Mouse (Mus musculus): ENCODE results near the gene Gsta4. TPM values are rescaled to one million over a fixed set of nuclear protein-coding genes. Genes with fewer than 3 reads are reported as not detected.
"Not testable (repeated sequence)": the region's sequence is repeated elsewhere in the genome, so short reads cannot be mapped to it uniquely, and the experiment has no call there.

Gsta4 gene
- total RNA-seq (2021), result 10 to 100 TPM; 10.3 to 22.8 TPM
- long read RNA-seq, experiment 1, transcript Gsta4-201 (7 exons, 977 nt), result major isoform, 5 of 5 reads
- long read RNA-seq, experiment 1, partial matches to known transcripts, result 0 of 5 reads
- long read RNA-seq, experiment 1, other reads (novel, unspliced or antisense), result 0 of 5 reads
- long read RNA-seq, experiment 2, transcript Gsta4-201 (7 exons, 977 nt), result major isoform, 9 of 11 reads
- long read RNA-seq, experiment 2, partial matches to known transcripts, result 2 of 11 reads
- long read RNA-seq, experiment 2, other reads (novel, unspliced or antisense), result 0 of 11 reads

- H3K27ac ChIP-seq; DNase-seq; intact Hi-C loops (cut with DNase I); H3K4me3 ChIP-seq: not testable (repeated sequence)
Observed at GRCm38 (mm10) chr9:78182474-78182873, at the start of gene Gsta4. Gene Gsta4, plus strand, starts transcription at chr9:78182774.

- TF ChIP-seq CTCF (IDR thresholded peaks at IDR 0.05), result no peak
- H3K4me3 ChIP-seq, result no peak overlapping the region
- intact Hi-C loops (cut with DNase I), result no loop called here
- H3K27ac ChIP-seq, result no peak overlapping the region
- no peak for DNase-seq
Observed at GRCm38 (mm10) chr9:78135658-78136057, 46.9 kb upstream of the Gsta4 start.

- peak; percentile 63 for DNase-seq
- Histone ChIP-seq H3K4me3 (no peak overlapping the region), H3K27ac (peak overlapping the region; percentile 86)
- intact Hi-C loops (cut with DNase I), result loop anchor here (2.0 kb wide), 1 partner anchor 21 kb away; no protein-coding TSS in a partner anchor
- no peak for TF ChIP-seq CTCF (IDR thresholded peaks at IDR 0.05)
Observed at GRCm38 (mm10) chr9:78138044-78138676, 44.4 kb upstream of the Gsta4 start.

GRCm38 (mm10) chr9:78139463-78139862 is 43.1 kb upstream of the Gsta4 start:
- Histone ChIP-seq H3K4me3 (no peak overlapping the region), H3K27ac (peak overlapping the region; percentile 86)
- intact Hi-C loops (cut with DNase I), result loop anchor here (2.0 kb wide), 1 partner anchor 23 kb away; no protein-coding TSS in a partner anchor
- peak; percentile 31 for DNase-seq
- no peak for TF ChIP-seq CTCF (IDR thresholded peaks at IDR 0.05)

GRCm38 (mm10) chr9:78146099-78146498 is 36.5 kb upstream of the Gsta4 start:
- Histone ChIP-seq H3K4me3 (no peak overlapping the region), H3K27ac (peak overlapping the region; percentile 31; the same call in 1 of the 2 replicates)
- intact Hi-C loops (cut with DNase I), result no loop called here
- no peak for DNase-seq
- no peak for TF ChIP-seq CTCF (IDR thresholded peaks at IDR 0.05)

GRCm38 (mm10) chr9:78146627-78147026 is 35.9 kb upstream of the Gsta4 start:
- Histone ChIP-seq H3K4me3 (no peak overlapping the region), H3K27ac (peak overlapping the region; percentile 3; the same call in 1 of the 2 replicates)
- no peak for DNase-seq
- no peak for TF ChIP-seq CTCF (IDR thresholded peaks at IDR 0.05)
- intact Hi-C loops (cut with DNase I), result no loop called here

GRCm38 (mm10) chr9:78148149-78148548 is 34.4 kb upstream of the Gsta4 start:
- no peak for TF ChIP-seq CTCF (IDR thresholded peaks at IDR 0.05)
- no peak overlapping the region for H3K27ac ChIP-seq
- intact Hi-C loops (cut with DNase I), result no loop called here
- no peak for DNase-seq
- H3K4me3 ChIP-seq, result no peak overlapping the region

GRCm38 (mm10) chr9:78149770-78150169 is 32.8 kb upstream of the Gsta4 start:
- DNase-seq; H3K27ac ChIP-seq; intact Hi-C loops (cut with DNase I); H3K4me3 ChIP-seq: not testable (repeated sequence)

GRCm38 (mm10) chr9:78154211-78154977 is 28.2 kb upstream of the Gsta4 start:
- H3K4me3 ChIP-seq, result no peak overlapping the region
- no peak for DNase-seq
- peak; percentile 45 for TF ChIP-seq CTCF (IDR thresholded peaks at IDR 0.05)
- peak overlapping the region; percentile 12; the same call in 1 of the 2 replicates for H3K27ac ChIP-seq
- intact Hi-C loops (cut with DNase I), result loop anchor here (1.0 kb wide), 1 partner anchor 41 kb away; no protein-coding TSS in a partner anchor

GRCm38 (mm10) chr9:78157221-78157620 is 25.4 kb upstream of the Gsta4 start:
- H3K27ac ChIP-seq, result no peak overlapping the region
- intact Hi-C loops (cut with DNase I), result no loop called here
- no peak for DNase-seq
- no peak for TF ChIP-seq CTCF (IDR thresholded peaks at IDR 0.05)
- H3K4me3 ChIP-seq, result no peak overlapping the region

GRCm38 (mm10) chr9:78163291-78163690 is 19.3 kb upstream of the Gsta4 start:
- no peak for TF ChIP-seq CTCF (IDR thresholded peaks at IDR 0.05)
- intact Hi-C loops (cut with DNase I), result no loop called here
- DNase-seq, result no peak
- H3K4me3 ChIP-seq, result no peak overlapping the region
- no peak overlapping the region for H3K27ac ChIP-seq

GRCm38 (mm10) chr9:78164741-78165140 is 17.8 kb upstream of the Gsta4 start:
- Histone ChIP-seq H3K4me3 (no peak overlapping the region), H3K27ac (no peak overlapping the region)
- DNase-seq, result no peak
- TF ChIP-seq CTCF (IDR thresholded peaks at IDR 0.05), result no peak
- intact Hi-C loops (cut with DNase I), result no loop called here

- TF ChIP-seq CTCF (IDR thresholded peaks at IDR 0.05), result no peak
- Histone ChIP-seq H3K4me3 (no peak overlapping the region), H3K27ac (no peak overlapping the region)
- DNase-seq, result no peak
- intact Hi-C loops (cut with DNase I), result no loop called here
Observed at GRCm38 (mm10) chr9:78165454-78165853, 17.1 kb upstream of the Gsta4 start.

All from gastrocnemius, adult 2 months (tissue).